Mouse (Mus musculus) telencephalon, adult 2 months (tissue): Measurements from ENCODE around the gene Snx27.

Source experiments
- DNase-seq: peaks from one replicate; pipeline ENCODE4 v3.0.0-alpha.2; 2011; ENCODE audit warnings: low read depth, low spot score

Gene Snx27

DNA sequence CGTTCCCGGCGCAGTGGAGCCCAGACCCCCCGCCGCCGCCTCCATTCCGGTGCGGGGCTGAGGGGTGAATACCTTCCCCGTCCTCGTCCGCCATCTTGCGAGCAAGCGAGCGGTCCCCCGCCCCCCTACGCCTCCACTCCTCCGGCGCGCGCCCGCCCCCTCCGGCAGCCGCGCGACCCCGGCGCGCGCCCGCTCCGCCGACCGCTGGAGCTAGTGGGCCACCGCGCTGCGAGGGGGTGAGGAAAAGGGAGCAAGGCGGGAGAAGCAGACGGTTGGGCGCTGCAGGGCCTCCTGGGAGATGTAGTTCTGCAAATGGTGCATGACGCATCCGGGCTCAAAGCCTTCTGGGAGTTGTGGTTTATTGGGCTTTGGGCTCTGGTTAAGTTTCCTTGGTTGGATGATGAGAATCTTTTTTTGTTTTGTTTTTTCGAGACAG lies at the start of gene Snx27:
Gene Snx27 (minus strand): TSS at position 261 of the 436 bp plus-strand sequence.
- peak; percentile 92 for DNase-seq

DNA sequence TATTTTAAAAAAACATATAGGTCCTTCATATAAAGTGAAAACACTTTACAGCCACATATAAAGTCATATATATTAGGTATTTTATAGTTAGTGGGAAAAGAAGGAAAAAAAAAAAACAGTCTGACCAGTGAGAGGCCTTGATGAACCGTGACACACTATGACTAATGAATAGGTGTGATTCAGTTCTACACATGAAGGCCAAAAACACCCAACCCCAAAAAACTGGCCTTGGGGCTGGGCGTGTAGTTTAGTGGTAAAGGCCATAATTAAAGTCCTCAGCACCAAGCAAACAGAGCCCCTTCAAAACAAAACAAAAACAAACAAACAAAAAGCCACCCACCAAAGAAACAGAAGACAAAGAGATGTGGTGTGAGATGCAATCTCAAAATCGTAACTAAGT lies 47.4 kb upstream of the Snx27 start:
- no peak for DNase-seq

GRCm38 (mm10) chr3:94628712-94629111 lies 46.2 kb upstream of the Snx27 start:
- DNase-seq, result no peak

DNA sequence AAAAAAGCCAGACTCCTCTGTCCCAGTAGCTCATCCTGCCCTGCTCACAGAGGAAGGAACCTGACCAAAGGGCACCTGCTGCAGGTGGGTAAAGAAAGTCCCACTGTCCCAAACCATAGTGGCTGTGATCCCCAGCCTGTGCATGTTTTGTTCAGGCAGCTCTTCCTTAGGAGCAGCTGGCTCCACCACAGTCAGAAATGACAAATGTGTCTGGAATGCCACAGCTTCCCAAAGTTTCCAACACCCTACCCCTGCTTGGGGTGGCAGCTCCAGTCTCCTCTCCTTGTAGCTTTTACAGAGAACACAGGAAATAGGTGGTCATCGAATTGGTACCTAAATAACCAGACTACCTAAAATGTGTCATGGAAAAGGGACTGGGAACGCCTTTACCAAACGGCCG lies 41.8 kb upstream of the Snx27 start:
- DNase-seq, result no peak

DNA sequence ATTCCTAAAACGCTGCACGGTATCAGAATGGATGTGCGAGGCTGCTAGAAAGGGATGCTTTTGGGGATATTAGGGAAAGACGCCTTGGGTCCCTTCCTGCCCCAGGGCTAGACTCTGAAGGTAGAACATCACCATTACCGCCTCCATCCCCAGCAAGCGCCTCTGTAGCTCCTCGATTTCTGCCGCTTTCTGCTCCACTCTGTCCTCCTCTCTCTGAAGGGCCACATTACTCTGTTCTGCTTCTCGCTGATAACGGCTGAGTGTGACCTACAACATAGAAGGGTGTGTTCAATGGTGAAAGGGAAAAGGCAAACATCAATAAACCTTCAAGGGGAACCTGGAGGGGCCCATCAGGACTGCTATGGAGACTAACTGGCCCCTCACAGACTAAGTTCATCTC lies 40.0 kb upstream of the Snx27 start:
- no peak for DNase-seq

DNA sequence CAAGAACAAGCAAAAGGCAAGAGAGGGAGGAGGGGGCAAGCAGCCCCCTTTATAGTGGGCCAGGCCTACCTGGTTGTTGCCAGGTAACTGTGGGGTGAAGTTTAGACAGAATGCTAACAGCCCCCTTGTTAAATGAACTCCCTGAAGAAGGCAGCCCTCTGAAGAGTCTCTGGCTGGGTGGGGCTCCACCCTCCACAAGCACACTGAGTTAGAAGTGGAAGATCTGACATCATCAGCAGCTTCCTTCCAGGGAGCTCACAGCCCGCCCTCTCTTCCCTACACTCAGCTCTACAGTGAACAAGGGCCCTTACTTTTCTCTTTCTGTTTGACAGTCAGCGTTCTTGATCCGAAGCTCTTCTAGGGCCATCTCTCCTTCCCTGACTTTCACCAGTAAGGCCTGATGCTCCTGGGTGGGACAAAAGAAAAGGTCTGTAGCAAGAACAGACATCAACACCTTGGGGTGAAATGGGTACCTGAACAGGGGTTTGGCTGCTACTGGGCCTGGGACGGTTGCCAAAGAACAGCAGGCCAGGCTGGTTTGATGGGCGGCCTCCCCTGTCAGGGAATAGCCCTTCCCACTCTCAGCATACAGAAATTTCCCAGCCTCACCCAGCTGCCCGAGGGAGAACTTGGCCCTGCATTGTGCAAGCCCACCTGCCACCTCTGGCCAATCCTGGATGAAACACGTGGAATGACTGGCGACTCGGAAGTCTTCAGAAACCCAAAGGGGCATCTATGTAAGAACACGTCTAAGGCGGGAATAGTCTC lies 39.4 kb upstream of the Snx27 start:
- DNase-seq, result no peak

GRCm38 (mm10) chr3:94616717-94617116 lies 34.2 kb upstream of the Snx27 start:
- no peak for DNase-seq

DNA sequence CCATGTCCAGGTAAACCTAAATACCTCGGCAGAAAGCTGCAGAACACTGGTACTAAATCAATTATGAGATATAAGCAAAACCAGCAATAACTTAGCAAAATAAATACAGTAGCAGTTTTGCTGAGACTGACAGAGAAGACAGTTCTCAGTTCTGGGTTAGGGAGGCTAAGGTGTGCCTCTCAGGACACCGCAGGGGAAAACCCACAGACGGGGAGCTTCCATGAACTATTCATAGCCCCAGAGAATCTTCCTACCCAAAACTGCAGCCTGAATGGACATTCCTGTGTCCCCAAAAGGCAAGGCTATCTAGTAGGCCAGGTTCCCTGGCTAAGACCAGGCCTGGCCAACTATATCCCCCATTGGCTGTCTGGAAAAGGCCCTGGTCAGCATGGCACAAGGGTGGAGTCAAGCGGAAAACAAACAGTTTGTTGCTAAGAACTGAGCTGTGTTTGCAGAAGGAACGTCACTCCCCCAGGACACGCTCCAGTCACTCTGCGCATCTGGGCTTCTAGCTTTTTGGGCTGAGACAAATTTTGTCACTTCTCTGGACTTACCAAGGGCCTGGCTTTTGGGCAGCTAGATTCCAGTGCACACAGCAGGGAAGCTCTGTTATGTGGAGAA lies 30.9 kb upstream of the Snx27 start:
- DNase-seq, result no peak

GRCm38 (mm10) chr3:94612274-94612673 lies 29.8 kb upstream of the Snx27 start:
- no peak for DNase-seq

DNA sequence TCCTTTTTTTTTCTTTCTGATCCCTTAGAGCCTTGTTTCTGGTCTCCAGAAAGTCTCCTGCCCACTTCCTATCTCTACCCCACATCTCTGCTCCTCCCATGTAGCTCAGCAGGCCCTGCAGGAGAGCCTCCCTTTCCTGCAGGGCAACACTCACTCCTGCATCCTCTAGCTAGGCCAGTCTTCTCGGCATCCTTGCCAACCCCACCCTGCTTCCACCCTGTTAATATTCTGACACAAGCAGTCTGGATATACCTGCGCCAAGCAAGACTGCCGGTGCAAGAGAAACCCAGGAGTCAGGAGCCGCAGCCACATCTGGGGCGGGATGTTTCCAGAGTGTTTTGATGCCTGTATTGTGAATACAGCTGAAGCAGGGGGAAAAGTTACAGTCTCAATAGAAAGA lies 29.3 kb upstream of the Snx27 start:
- DNase-seq, result no peak

GRCm38 (mm10) chr3:94611343-94611742 lies 28.8 kb upstream of the Snx27 start:
- DNase-seq, result peak; percentile 33

GRCm38 (mm10) chr3:94610581-94610980 lies 28.1 kb upstream of the Snx27 start:
- no peak for DNase-seq

DNA sequence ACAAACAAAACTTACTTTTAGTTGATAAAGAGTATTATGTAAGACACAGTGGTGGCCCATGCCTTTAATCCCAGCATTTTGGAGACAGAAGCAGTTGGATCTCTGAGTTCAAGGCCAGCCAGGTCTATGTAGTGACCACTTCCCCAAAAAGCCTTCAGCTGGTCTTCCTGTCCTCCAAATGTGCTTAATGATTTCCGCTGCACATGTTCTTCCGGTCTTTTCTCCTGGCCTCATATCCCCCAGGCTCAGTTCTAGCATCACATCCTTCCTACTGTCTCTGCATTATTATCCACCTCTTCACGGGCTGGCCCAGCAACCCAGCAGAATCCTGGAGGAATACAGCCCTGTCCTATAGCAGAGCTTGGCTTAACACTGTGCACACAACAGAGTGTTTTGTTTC lies 27.1 kb upstream of the Snx27 start:
- DNase-seq, result no peak

DNA sequence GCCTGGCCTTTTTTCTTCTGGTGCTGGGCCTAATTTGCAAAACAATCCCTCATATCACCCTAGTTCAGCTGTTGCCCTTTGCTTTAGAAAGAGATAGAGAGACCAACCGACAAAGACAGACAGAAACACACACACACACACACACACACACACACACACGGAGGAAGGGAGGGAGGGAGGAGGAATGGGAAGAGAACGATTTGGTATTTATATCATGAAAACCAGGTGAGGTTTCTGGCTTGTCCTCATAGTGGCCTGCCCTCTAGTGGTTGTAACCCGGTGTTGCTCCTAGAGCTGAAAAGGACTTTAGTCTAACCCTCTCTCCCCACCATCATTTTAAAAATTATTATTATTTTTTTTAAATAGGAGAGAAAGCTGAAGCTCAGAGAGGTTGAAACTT lies 19.4 kb upstream of the Snx27 start:
- DNase-seq, result no peak

DNA sequence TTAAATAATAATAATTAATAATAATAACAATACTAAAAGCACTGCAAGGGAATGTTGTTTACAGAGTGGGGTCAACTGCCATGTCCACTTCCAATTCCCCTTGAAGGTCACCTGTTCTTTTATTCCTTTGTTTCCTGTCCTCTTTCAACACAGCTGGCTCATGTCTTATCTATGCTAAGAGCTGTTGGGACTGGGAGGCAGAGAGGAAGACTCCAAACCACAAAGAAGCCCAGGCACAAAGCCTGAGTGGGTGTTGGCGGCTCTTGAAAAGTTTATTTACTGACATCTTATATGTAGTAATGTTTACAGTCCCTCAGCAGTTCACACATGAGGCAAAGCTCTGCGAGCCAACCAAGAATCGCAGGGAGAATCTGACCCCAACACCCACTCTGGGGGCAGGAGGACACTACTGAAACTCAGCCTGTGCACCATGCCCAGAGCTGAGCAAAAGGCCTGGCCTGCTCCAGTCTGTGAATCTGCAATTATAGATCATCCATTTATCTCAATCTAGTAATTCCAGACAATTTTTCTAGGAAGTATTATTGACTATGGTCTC lies 14.8 kb upstream of the Snx27 start:
- no peak for DNase-seq

DNA sequence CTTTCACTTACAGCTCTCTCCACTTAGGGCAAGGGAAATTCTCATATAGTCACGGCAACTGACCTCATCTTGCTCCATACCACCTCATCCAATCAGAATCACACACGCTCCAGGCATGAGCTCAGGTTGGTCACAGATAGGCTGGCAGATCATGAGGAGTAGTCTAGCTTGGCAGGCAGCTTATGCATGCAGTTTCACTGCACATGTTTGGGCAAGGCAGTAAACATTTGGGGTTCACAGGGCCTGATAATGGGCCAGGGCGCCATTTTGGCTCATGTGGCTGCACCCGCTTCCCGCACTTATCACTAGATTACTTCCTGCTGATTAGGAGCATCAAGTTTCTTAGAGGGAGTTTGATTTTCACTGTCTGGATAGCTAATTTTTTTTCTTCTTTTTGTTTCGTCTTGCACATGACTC lies 13.4 kb upstream of the Snx27 start:
- no peak for DNase-seq

- DNase-seq, result no peak
These were observed 8.6 kb upstream of the Snx27 start for GRCm38 (mm10) chr3:94591066-94591465.

GRCm38 (mm10) chr3:94587962-94588361 lies 5.4 kb upstream of the Snx27 start:
- DNase-seq, result no peak

DNA sequence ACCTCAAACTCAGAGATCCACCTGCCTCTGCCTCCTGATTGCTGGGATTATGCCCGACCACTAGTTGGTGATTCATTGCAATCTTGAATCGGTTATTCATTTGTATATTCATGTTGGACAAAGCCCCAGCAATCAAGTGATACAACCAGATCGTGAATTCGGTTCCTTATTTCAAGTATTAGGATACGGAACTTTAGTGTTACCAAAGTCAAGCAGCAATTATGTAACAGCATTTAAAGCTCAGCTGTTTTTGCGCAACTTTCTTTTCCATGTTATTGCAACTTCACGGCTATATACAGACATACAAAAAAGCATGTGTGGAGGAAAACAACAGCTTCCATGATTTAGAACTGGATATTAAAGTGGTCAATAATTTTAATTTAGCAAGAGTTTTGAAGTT lies 428 bp upstream of the Snx27 start:
- DNase-seq, result no peak

- peak; percentile 32 for DNase-seq
These were observed 592 bp downstream of the Snx27 start for GRCm38 (mm10) chr3:94581793-94582455.

DNA sequence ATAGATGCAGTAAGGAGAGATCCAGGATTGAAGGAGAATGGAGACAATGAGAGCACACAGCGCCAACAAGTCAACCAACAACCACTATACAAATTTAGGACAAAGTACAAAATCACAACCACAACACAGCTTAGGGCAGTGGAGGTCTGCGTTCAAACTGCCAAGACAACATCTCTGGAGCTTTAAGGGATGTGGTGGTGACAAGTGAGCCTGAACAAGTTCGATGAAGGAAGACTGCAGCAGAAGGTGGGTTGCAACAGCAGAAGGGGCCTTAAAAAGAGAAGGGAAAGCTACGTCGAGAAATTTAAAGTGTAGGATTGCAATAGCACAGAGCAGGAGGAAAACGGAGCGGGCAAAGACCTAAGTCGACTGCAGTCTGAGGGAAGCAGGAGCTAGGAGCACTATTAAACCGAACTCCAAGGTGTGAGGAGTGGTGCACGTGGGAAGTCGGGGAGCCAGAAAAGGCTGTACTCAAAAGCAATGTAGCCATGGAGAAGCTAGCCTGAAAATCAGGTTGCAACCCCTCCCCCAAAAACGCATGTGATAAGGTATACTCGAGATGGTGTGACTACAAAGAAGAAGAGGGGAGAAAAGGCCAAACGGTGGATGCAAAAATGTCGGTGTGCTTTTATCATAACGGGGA lies 1.3 kb downstream of the Snx27 start:
- peak; percentile 32 for DNase-seq

DNA sequence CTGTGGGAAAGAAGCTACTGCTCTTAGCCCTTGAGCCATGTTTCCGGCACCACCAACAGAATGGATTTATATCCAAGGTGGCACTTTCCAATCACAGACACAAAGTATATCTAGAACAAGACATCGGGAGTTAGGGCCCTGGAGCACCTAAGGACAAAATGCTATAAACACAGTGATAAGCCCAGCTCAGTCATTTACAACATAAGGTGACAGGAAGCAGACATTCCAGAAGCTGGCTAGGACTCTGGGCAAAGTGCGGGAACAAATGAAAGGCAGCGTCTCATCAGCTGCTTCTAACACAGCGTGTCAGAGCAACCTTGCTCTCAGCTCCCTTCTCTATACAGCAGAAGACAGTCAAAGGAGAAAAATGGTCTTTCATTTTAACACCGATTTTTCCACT lies 8.0 kb downstream of the Snx27 start:
- DNase-seq, result no peak
